Mouse (Mus musculus) olfactory bulb, adult 2 months (tissue): ENCODE data around the gene Snorc.

Source experiments
- CTCF ChIP-seq: fragments of 200-500 bp; IDR thresholded peaks from 2 replicates; pipeline ENCODE4 v1.5.1; 2012; ENCODE audit warnings: low read depth, mild to moderate bottlenecking, low read length, moderate library complexity; ENCODE audit not compliant: insufficient read depth
- POLR2A ChIP-seq: fragments of 200-500 bp; IDR thresholded peaks from 2 replicates; pipeline ENCODE4 v1.6.1; 2012; ENCODE audit warnings: mild to moderate bottlenecking, low read depth, low read length, moderate library complexity; ENCODE audit not compliant: insufficient read depth

DNA sequence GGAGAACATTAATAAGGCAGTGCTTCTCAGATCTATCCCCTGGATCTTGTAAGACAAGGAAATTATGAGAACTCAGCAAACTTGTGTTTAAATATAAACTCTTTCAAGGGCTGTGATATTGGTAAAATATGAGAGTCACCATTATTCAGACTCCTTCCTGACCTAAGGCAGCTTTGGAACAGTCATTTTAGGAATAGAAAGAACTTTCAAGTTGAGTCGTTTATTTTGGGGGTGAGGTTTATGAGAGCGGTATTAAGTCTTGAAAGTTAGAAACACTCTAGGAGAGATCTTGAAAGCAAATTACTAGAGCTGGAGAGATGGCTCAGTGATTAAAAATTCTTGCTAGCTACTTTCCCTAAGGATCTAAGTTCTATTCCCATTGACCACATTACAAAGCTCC, 34.9 kb upstream of the Snorc start:
- TF ChIP-seq POLR2A = no peak
- no peak for TF ChIP-seq CTCF
